Mouse (Mus musculus) midbrain, embryonic 13.5 days (tissue): ENCODE data around the gene Lnpep. TPM values are rescaled to one million over a fixed set of nuclear protein-coding genes. Genes with fewer than 3 reads are reported as not detected.

Experiments
- ATAC-seq: fragments of 200-750 bp; cut with Nextera tagmentation; 2 replicates; pipeline ENCODE4 v1.8.0; 2017; ENCODE audit warnings: mild to moderate bottlenecking, moderate TSS enrichment, moderate library complexity
- H3K27ac ChIP-seq: fragments of 300-500 bp; sonication (generic); 2 replicates; pipeline ENCODE4 v1.5.1; 2015; ENCODE audit warnings: inconsistent platforms, mild to moderate bottlenecking, moderate library complexity
- H3K27me3 ChIP-seq: fragments of 300-500 bp; sonication (generic); 2 replicates; pipeline ENCODE4 v1.6.1; 2015; ENCODE audit warnings: mild to moderate bottlenecking, inconsistent platforms
- H3K36me3 ChIP-seq: fragments of 300-500 bp; sonication (generic); 2 replicates; pipeline ENCODE4 v1.6.1; 2015; ENCODE audit warnings: mild to moderate bottlenecking, inconsistent platforms
- H3K4me1 ChIP-seq: fragments of 300-500 bp; sonication (generic); replicated peaks from 2 replicates; pipeline ENCODE4 v1.6.1; 2015; ENCODE audit warnings: inconsistent platforms
- H3K4me2 ChIP-seq: fragments of 300-500 bp; sonication (generic); replicated peaks from 2 replicates; pipeline ENCODE4 v1.6.1; 2015; ENCODE audit warnings: moderate library complexity, mild to moderate bottlenecking, inconsistent platforms
- H3K4me3 ChIP-seq: fragments of 300-500 bp; sonication (generic); replicated peaks from 2 replicates; pipeline ENCODE4 v1.5.1; 2015; ENCODE audit warnings: mild to moderate bottlenecking, inconsistent platforms
- H3K9ac ChIP-seq: fragments of 300-500 bp; sonication (generic); replicated peaks from 2 replicates; pipeline ENCODE4 v1.6.1; 2015; ENCODE audit warnings: mild to moderate bottlenecking, inconsistent platforms
- H3K9me3 ChIP-seq: fragments of 300-500 bp; sonication (generic); 2 replicates; pipeline ENCODE4 v1.6.1; 2016; ENCODE audit warnings: mild to moderate bottlenecking, inconsistent platforms
- WGBS: fragments of 180-500 bp; shearing (Covaris S2); methylation state at CpG from one replicate; pipeline ENCODE4 v1.1.7; 2015; 5-methylcytosine and 5-hydroxymethylcytosine counted together
- polyA plus RNA-seq: library from polyadenylated mRNA; unstranded; fragments of >200 nt; fragmentation: Nextera tagmentation; extraction: Ambion mirVana; gene quantifications from 2 replicates; pipeline ENCODE4 v1.2.1, GENCODE M21; 2015

Gene Lnpep
- polyA plus RNA-seq, 1 experiment from 2014 or later = 9.0 TPM

DNA sequence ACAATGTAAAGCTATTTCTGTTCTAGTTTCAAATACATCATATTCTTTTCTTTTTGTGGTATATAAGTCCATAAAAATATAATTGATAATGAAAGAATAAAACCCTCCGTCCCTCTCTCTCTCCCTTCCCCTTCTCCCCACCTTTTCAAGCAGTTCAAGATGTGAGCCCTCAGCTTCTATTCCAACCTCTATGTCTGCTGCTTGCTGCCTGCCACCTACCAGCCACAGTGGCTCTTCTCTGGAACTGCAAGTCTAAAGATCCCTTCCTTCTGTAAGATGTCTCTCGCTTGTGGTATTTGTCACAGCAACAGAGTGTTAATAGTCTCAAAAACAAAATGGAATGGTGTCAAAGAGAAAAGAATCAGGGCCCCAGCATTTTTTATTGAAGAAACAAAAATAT is 20.3 kb downstream of the Lnpep start:
- Histone ChIP-seq H3K9me3 (no peaks in the 10 kb centered on the region), H3K27me3 (no peaks in the 10 kb centered on the region), H3K9ac (no peak overlapping the region), H3K4me3 (no peak overlapping the region), H3K4me1 (peaks cover 14% of the 10 kb centered on the region; the same call in 1 of the 2 replicates), H3K27ac (no peak overlapping the region), H3K36me3 (no peaks in the 10 kb centered on the region), H3K4me2 (no peak overlapping the region)
- ATAC-seq = no peak
- WGBS = 87% methylated on average over 2 of the region's 2 CpGs

DNA sequence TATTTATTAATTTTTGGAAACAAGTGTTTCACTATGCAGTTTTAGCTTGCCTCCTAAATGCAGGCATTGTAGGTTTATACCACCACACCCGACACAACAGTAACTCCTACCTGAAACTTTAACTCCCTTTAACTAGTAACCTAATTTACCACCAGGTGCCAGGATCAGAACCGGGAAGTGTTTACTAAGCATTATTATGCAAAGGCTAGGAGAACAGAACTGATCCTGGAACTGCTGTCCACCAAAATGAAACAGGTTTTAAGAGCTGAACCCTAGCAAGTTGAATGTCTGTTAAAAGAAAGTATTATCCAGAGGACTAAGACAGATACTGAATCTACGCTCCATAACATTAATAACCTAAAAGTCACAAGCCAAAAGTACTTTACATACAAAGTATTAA is 21.2 kb downstream of the Lnpep start:
- Histone ChIP-seq H3K9me3 (no peaks in the 10 kb centered on the region), H3K27ac (no peak overlapping the region), H3K27me3 (no peaks in the 10 kb centered on the region), H3K9ac (no peak overlapping the region), H3K36me3 (no peaks in the 10 kb centered on the region), H3K4me1 (peaks cover 13% of the 10 kb centered on the region; the same call in 1 of the 2 replicates), H3K4me3 (no peak overlapping the region), H3K4me2 (no peak overlapping the region)
- WGBS = 92% methylated on average over 3 of the region's 3 CpGs
- no peak for ATAC-seq

DNA sequence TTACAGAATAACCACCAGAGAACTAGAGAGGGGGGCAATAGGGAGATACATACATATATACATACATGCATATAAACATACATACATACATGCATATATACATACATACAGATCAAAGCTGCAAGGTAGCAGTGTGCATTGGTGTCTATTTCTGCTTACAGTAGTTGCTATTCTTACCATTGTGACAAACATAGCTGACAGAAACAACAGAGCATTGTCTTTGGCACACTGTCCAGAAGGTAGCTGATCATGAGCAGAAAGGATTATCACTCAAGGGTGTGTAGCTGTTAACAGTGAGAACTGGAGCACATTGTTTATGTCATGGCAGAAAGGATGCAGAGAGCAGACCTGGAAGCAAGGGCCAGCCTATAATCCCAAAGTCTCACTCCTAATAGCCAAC is 22.1 kb downstream of the Lnpep start:
- Histone ChIP-seq H3K9ac (no peak overlapping the region), H3K27me3 (no peaks in the 10 kb centered on the region), H3K4me1 (peaks cover 10% of the 10 kb centered on the region; the same call in 1 of the 2 replicates), H3K27ac (no peak overlapping the region), H3K4me2 (no peak overlapping the region), H3K36me3 (no peaks in the 10 kb centered on the region), H3K9me3 (no peaks in the 10 kb centered on the region), H3K4me3 (no peak overlapping the region)
- no peak for ATAC-seq

DNA sequence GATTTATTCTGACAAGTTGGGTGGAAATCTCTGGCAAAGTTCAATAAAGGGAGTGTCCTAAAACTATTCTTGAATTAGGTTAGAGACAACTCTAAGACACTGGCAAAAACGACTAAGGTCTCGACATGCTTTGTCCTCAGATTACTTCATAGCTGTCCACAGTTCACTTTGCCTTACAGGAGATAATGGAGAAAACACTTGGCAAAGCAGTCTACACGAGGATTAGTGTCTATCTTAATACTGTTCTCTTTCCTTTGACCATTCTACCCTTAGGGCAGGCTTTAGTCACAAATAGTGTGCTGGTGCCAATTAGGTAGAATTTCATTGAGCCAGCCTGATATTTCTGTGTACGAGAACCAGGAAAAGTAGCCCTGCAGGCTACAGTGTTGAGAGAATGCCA is 22.5 kb downstream of the Lnpep start:
- Histone ChIP-seq H3K4me1 (peaks cover 10% of the 10 kb centered on the region; the same call in 1 of the 2 replicates), H3K9me3 (no peaks in the 10 kb centered on the region), H3K27ac (no peak overlapping the region), H3K36me3 (no peaks in the 10 kb centered on the region), H3K9ac (no peak overlapping the region), H3K4me3 (no peak overlapping the region), H3K4me2 (no peak overlapping the region), H3K27me3 (no peaks in the 10 kb centered on the region)
- no peak; the same call in 1 of the 2 replicates for ATAC-seq
- 62% methylated on average over 4 of the region's 4 CpGs for WGBS

DNA sequence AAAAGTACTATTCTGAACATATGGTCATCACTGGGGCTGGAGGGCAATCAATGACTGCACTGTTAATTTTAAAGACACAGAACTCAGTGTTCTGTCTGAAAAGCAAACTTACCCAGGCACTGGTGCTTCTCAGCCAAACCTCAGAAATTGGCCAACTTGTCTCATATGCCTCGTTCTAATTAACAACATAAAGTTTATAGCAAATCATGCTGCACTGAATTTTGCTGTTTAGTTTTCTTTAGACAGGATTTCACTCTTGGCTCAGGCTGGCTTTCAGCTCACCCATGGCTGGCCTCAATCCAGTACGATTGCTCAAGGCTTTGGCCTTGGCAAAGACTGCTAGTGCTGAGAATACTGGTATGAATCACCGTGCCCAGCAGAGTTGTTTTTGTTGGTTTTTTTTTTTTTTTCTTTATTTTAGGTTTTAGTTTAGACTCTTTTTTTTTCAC is 24.0 kb downstream of the Lnpep start:
- Histone ChIP-seq H3K9me3 (no peaks in the 10 kb centered on the region), H3K4me1 (peaks cover 10% of the 10 kb centered on the region; the same call in 1 of the 2 replicates), H3K4me2 (no peak overlapping the region), H3K36me3 (no peaks in the 10 kb centered on the region), H3K4me3 (no peak overlapping the region), H3K27ac (no peak overlapping the region), H3K9ac (no peak overlapping the region), H3K27me3 (no peaks in the 10 kb centered on the region)
- ATAC-seq = no peak
- 84% methylated on average over 3 of the region's 3 CpGs for WGBS

DNA sequence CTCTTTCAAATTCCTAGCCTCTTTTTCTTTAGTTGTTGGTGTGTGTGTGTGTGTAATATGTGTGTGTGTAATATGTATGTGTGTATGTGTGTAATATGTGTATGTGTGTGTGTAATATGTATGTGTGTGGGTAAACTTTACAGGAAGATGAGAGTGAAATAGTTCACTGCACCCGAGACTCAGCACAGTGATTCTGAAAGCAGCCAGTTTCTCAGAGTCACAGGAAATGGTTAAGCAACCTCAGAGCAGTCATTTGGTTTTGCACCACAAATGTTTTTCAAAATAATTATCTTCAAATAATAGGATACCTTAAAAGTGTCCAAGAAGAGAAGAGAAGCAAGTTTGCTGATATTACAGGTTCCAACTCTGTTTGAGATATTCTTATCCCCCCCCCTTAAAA is 24.8 kb downstream of the Lnpep start:
- H3K36me3 ChIP-seq = no peaks in the 10 kb centered on the region
- no peak overlapping the region for H3K4me3 ChIP-seq
- WGBS = 92% methylated on average over 1 of the region's 1 CpGs
- no peaks in the 10 kb centered on the region for H3K9me3 ChIP-seq
- peaks cover 10% of the 10 kb centered on the region; the same call in 1 of the 2 replicates for H3K4me1 ChIP-seq
- H3K27ac ChIP-seq = no peak overlapping the region
- no peak overlapping the region for H3K4me2 ChIP-seq
- ATAC-seq = no peak
- no peaks in the 10 kb centered on the region for H3K27me3 ChIP-seq
- no peak overlapping the region for H3K9ac ChIP-seq

DNA sequence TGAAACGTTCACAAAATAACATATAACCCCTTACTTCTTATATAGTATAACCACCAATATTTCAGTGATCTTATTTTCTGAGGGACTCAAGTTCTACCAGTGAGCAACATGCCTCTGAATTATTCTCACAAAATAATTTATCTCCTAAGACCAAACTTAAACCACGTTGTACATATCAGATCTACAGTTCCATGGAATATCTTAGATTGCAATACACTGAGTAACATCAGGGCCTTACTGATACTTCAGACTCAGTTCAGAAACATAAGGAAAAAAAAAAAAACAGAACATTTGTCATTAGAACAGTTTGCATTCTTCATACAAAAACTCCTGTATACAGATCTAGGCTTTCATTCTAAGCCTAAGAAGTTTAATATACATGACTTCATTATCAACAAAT is 26.5 kb downstream of the Lnpep start:
- 91% methylated on average over 2 of the region's 2 CpGs for WGBS
- H3K4me1 ChIP-seq = peaks cover 10% of the 10 kb centered on the region; the same call in 1 of the 2 replicates

DNA sequence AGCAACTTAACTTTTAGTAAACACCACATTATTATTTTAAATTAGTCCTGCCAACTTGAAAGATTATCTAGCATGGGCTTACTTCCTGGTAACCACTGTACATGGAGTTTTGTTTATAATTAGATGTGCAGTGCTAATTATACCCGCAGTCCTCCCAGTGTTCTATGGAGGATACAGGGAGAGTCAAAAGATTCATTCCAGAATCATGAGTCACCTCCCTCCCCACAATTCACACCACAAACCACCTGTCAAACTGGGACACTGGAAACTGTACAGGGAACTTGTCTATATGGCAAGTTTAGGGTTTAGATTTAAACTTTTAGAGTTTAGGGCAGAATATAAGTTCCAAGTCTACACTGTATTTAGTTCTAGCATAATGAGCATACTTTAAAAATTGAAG is 31.9 kb downstream of the Lnpep start:
- Histone ChIP-seq H3K36me3 (no peaks in the 10 kb centered on the region), H3K4me2 (no peak overlapping the region), H3K9ac (no peak overlapping the region), H3K27me3 (no peaks in the 10 kb centered on the region), H3K9me3 (no peaks in the 10 kb centered on the region), H3K4me1 (no peaks in the 10 kb centered on the region), H3K27ac (no peak overlapping the region), H3K4me3 (no peak overlapping the region)
- WGBS = 90% methylated on average over 1 of the region's 1 CpGs
- no peak for ATAC-seq

More for the DNA sequence above, 26.5 kb downstream of the Lnpep start:
- H3K4me2 ChIP-seq = no peak overlapping the region
- no peak overlapping the region for H3K9ac ChIP-seq
- no peak overlapping the region for H3K4me3 ChIP-seq
- H3K9me3 ChIP-seq = no peaks in the 10 kb centered on the region
- H3K27me3 ChIP-seq = no peaks in the 10 kb centered on the region
- no peak for ATAC-seq
- no peaks in the 10 kb centered on the region for H3K36me3 ChIP-seq
- no peak overlapping the region for H3K27ac ChIP-seq

DNA sequence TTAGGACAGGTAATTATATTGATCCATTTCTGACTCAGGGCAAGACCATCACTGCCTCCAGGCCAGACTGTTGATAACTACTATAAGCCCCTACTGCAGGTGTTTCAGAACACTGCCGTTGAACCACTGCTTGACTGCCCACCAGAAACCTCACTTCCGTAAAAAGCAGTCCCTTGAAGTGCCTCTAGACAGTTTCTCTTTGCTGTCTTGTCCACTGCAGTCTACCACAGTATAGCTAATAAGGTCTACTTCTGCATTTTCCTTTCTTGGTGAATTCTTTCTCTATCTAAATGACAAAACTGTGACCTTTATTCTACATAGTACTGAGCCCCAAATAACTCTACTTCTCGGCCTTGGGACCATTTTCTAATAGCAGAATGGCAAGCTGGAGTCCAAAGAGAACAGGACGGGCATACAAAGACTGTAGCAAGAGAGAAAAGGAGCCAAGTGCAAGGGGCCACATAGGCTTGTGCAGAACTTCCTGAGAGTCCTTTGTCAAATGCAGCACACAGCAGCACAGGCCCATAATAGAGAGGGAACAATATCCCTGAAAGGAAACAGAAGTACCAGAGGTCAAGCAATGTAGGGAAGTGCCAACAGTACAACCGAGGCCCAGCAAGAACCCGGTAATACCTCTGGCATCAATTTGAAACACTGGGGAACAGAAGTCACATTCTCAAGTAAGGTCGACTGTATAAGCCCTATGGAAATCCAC is 37.4 kb downstream of the Lnpep start:
- Histone ChIP-seq H3K9me3 (no peaks in the 10 kb centered on the region), H3K36me3 (no peaks in the 10 kb centered on the region), H3K4me2 (no peak overlapping the region), H3K27ac (no peak overlapping the region), H3K4me1 (no peaks in the 10 kb centered on the region), H3K27me3 (no peaks in the 10 kb centered on the region), H3K9ac (no peak overlapping the region), H3K4me3 (no peak overlapping the region)
- WGBS = 81% methylated on average over 7 of the region's 7 CpGs
- no peak for ATAC-seq

DNA sequence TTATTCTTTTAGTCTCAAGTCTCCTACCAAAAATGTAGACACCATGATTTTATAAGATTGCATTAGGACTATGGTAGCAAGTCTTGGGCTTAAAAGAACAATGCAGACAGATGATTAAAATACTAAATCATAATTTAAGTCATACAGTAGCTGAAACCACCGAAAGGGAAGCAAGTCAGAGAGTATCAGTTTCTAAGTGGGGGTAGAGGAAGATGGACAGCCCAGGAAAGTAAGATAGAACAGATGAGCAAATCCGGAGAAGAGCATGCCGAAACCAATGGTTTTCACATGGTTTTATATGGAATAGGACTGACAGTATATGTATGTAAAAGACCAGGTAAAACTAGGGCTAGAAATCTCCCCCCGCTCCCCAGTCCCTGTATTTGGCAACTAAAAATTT is 39.7 kb downstream of the Lnpep start:
- no peak for ATAC-seq
- 93% methylated on average over 4 of the region's 4 CpGs for WGBS
- Histone ChIP-seq H3K9ac (no peak overlapping the region), H3K4me2 (no peak overlapping the region), H3K9me3 (no peaks in the 10 kb centered on the region), H3K27me3 (no peaks in the 10 kb centered on the region), H3K4me1 (no peaks in the 10 kb centered on the region), H3K4me3 (no peak overlapping the region), H3K27ac (no peak overlapping the region), H3K36me3 (no peaks in the 10 kb centered on the region)

DNA sequence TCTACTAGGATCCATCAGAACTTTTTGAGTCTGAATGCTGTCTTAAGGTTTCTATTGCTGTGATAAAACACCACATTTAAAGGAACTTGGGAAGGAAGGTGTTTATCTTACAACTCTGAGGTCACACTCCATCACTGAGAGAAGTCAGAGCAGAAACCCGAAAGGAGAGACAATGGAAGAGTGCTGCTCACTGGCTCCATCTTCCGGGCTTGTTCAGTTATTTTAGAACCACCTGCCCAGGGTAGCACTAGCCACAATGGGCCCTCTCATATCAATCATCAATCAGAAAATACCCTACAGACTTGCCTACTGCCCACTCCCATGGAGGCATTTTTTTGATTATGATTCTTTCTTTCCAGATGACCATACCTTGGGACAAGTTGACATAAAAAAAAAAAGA is 41.0 kb downstream of the Lnpep start:
- no peaks in the 10 kb centered on the region for H3K4me1 ChIP-seq
- WGBS = 53% methylated on average over 2 of the region's 2 CpGs
- H3K27ac ChIP-seq = no peak overlapping the region
- ATAC-seq = no peak
- no peaks in the 10 kb centered on the region for H3K9me3 ChIP-seq
- H3K4me3 ChIP-seq = no peak overlapping the region
- no peak overlapping the region for H3K9ac ChIP-seq
- peaks cover under 1% of the 10 kb centered on the region; the same call in 1 of the 2 replicates for H3K36me3 ChIP-seq
- H3K4me2 ChIP-seq = no peak overlapping the region
- no peaks in the 10 kb centered on the region for H3K27me3 ChIP-seq

DNA sequence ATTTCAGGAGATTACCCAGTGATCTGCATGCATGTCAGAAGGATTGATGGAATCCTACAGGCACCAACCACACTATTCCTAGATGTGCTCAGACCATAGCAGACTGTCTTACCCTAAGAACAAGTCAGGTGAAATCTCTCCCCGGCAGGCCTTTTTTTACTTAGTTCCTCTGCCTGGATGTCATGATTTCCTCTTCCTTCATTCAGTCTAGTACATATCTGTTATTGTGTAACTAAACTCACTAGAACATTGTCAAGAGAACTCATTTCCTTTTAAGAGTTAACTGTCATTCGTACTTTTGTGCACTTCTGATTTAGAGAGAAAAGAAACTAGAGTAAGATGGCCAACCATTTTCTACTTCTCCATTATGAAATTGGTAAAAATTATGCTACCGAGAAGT is 43.6 kb downstream of the Lnpep start:
- peaks cover 7% of the 10 kb centered on the region for H3K36me3 ChIP-seq
- H3K9me3 ChIP-seq = no peaks in the 10 kb centered on the region
- H3K27ac ChIP-seq = no peak overlapping the region
- no peak overlapping the region for H3K9ac ChIP-seq
- no peaks in the 10 kb centered on the region for H3K27me3 ChIP-seq
- H3K4me3 ChIP-seq = no peak overlapping the region
- no peaks in the 10 kb centered on the region for H3K4me1 ChIP-seq
- no peak for ATAC-seq
- no peak overlapping the region for H3K4me2 ChIP-seq
- 92% methylated on average over 3 of the region's 3 CpGs for WGBS

DNA sequence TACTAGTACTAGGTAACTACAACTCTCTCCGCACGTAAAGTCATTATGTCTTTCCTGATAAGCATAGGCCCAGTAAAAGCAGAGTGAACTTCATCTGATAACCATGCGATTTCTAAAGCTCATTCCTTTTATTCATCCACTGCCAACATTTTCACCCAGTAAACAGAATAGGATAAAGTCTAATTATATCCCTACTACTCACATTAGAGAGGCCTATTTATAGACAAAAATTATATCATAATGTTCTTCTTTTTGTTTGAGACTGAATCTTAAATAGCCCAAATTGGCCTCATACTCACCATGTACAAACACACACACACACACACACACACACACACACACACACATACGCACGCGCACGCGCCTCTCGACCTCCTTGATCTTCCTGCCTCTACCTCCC is 48.5 kb downstream of the Lnpep start:
- 96% methylated on average over 9 of the region's 9 CpGs for WGBS
- H3K36me3 ChIP-seq = peaks cover 34% of the 10 kb centered on the region
- ATAC-seq = no peak
- no peaks in the 10 kb centered on the region for H3K27me3 ChIP-seq
- H3K4me1 ChIP-seq = no peaks in the 10 kb centered on the region
- H3K27ac ChIP-seq = no peak overlapping the region
- H3K4me3 ChIP-seq = no peak overlapping the region
- no peaks in the 10 kb centered on the region for H3K9me3 ChIP-seq
- no peak overlapping the region for H3K4me2 ChIP-seq
- no peak overlapping the region for H3K9ac ChIP-seq
